Mouse (Mus musculus) lung, embryonic 14.5 days (tissue): Measurements from ENCODE around the gene Chst10. TPM values are rescaled to one million over a fixed set of nuclear protein-coding genes. Genes with fewer than 3 reads are reported as not detected.

ENCODE experiments used
- ATAC-seq: fragments of 200-750 bp; cut with Nextera tagmentation; 2 replicates; pipeline ENCODE4 v1.8.0; 2017; ENCODE audit warnings: mild to moderate bottlenecking, moderate TSS enrichment, moderate library complexity; ENCODE audit not compliant: insufficient read depth
- DNase-seq: peaks from one replicate; pipeline ENCODE4 v3.0.0-alpha.2; 2015
- H3K27ac ChIP-seq: fragments of 300-500 bp; sonication (generic); 2 replicates; pipeline ENCODE4 v1.5.1; 2014; ENCODE audit warnings: low read depth, mild to moderate bottlenecking, moderate library complexity
- H3K27me3 ChIP-seq: fragments of 300-500 bp; sonication (generic); 2 replicates; pipeline ENCODE4 v1.6.1; 2014; ENCODE audit warnings: low read length, control low read depth; ENCODE audit not compliant: insufficient read depth
- H3K36me3 ChIP-seq: fragments of 300-500 bp; sonication (generic); 2 replicates; pipeline ENCODE4 v1.6.1; 2014; ENCODE audit warnings: control low read depth; ENCODE audit not compliant: insufficient read depth
- H3K4me1 ChIP-seq: fragments of 300-500 bp; sonication (generic); 2 replicates; pipeline ENCODE4 v1.6.1; 2014; ENCODE audit warnings: antibody characterized with exemption, control low read depth; ENCODE audit not compliant: insufficient read depth
- H3K4me2 ChIP-seq: fragments of 300-500 bp; sonication (generic); 2 replicates; pipeline ENCODE4 v1.6.1; 2014; ENCODE audit warnings: mild to moderate bottlenecking
- H3K4me3 ChIP-seq: fragments of 300-500 bp; sonication (generic); 2 replicates; pipeline ENCODE4 v1.5.1; 2014; ENCODE audit warnings: low read depth, low read length
- H3K9ac ChIP-seq: fragments of 300-500 bp; sonication (generic); 2 replicates; pipeline ENCODE4 v1.6.1; 2014
- H3K9me3 ChIP-seq: fragments of 300-500 bp; sonication (generic); 2 replicates; pipeline ENCODE4 v1.6.1; 2016; ENCODE audit warnings: low read depth, low read length, control low read depth
- CTCF ChIP-seq: IDR thresholded peaks from 2 replicates; pipeline ENCODE4 v1.5.1; 2016; ENCODE audit warnings: antibody characterized with exemption, low read depth
- WGBS: fragments of 180-500 bp; shearing (Covaris S2); extraction: QIAGEN DNeasy Blood & Tissue Kit; methylation state at CpG from one replicate; pipeline ENCODE4 v1.1.7; 2014; 5-methylcytosine and 5-hydroxymethylcytosine counted together
- polyA plus RNA-seq: library from polyadenylated mRNA; unstranded; fragments of >200 nt; fragmentation: Nextera tagmentation; extraction: Ambion mirVana; gene quantifications from 2 replicates; pipeline ENCODE4 v1.2.1, GENCODE M21; 2014

Gene Chst10
- polyA plus RNA-seq, 1 experiment from 2014 or later = 3.9 TPM

- no peak for TF ChIP-seq CTCF
- no peak overlapping the region for H3K9ac ChIP-seq
- no peak overlapping the region for H3K27ac ChIP-seq
- no peak overlapping the region for H3K4me3 ChIP-seq
- no peak overlapping the region for H3K4me2 ChIP-seq
- ATAC-seq = no peak
- 62% methylated on average over 2 of the region's 2 CpGs for WGBS
- DNase-seq = no peak
- H3K4me1 ChIP-seq = no peaks in the 10 kb centered on the region
- no peaks in the 10 kb centered on the region for H3K36me3 ChIP-seq
- H3K27me3 ChIP-seq = no peaks in the 10 kb centered on the region
- H3K9me3 ChIP-seq = no peaks in the 10 kb centered on the region
Measured at GRCm38 (mm10) chr1:38885956-38886355, 12.0 kb downstream of the Chst10 start.

- no peak for TF ChIP-seq CTCF
- H3K36me3 ChIP-seq = no peaks in the 10 kb centered on the region
- no peak overlapping the region for H3K4me3 ChIP-seq
- H3K27ac ChIP-seq = no peak overlapping the region
- no peak for ATAC-seq
- no peaks in the 10 kb centered on the region for H3K27me3 ChIP-seq
- no peak overlapping the region for H3K9ac ChIP-seq
- no peak overlapping the region for H3K4me2 ChIP-seq
- no peaks in the 10 kb centered on the region for H3K4me1 ChIP-seq
- H3K9me3 ChIP-seq = no peaks in the 10 kb centered on the region
- 72% methylated on average over 9 of the region's 9 CpGs for WGBS
- no peak for DNase-seq
Measured at GRCm38 (mm10) chr1:38883766-38884165, 14.2 kb downstream of the Chst10 start.

GRCm38 (mm10) chr1:38882746-38883145 is 15.2 kb downstream of the Chst10 start:
- H3K4me3 ChIP-seq = no peak overlapping the region

GRCm38 (mm10) chr1:38881366-38881765 is 16.6 kb downstream of the Chst10 start:
- Histone ChIP-seq H3K9me3 (no peaks in the 10 kb centered on the region), H3K27me3 (no peaks in the 10 kb centered on the region), H3K36me3 (no peaks in the 10 kb centered on the region), H3K4me3 (no peak overlapping the region), H3K27ac (no peak overlapping the region), H3K4me1 (no peaks in the 10 kb centered on the region), H3K4me2 (no peak overlapping the region), H3K9ac (no peak overlapping the region)
- DNase-seq = no peak
- no peak for TF ChIP-seq CTCF
- WGBS = 41% methylated on average over 4 of the region's 4 CpGs
- ATAC-seq = no peak

More at GRCm38 (mm10) chr1:38882746-38883145, 15.2 kb downstream of the Chst10 start:
- Histone ChIP-seq H3K9ac (no peak overlapping the region), H3K9me3 (no peaks in the 10 kb centered on the region), H3K27ac (no peak overlapping the region), H3K4me2 (no peak overlapping the region), H3K27me3 (no peaks in the 10 kb centered on the region), H3K4me1 (no peaks in the 10 kb centered on the region), H3K36me3 (no peaks in the 10 kb centered on the region)
- no peak for TF ChIP-seq CTCF
- 75% methylated on average over 4 of the region's 4 CpGs for WGBS
- DNase-seq (no peak), ATAC-seq (no peak)

GRCm38 (mm10) chr1:38876671-38877382 is 21.1 kb downstream of the Chst10 start:
- no peak overlapping the region for H3K4me3 ChIP-seq
- H3K27me3 ChIP-seq = no peaks in the 10 kb centered on the region
- no peak overlapping the region for H3K27ac ChIP-seq
- H3K9ac ChIP-seq = no peak overlapping the region
- WGBS = 55% methylated on average over 5 of the region's 5 CpGs
- TF ChIP-seq CTCF = no peak
- no peak for DNase-seq
- H3K4me2 ChIP-seq = no peak overlapping the region
- no peaks in the 10 kb centered on the region for H3K36me3 ChIP-seq
- no peak for ATAC-seq
- H3K9me3 ChIP-seq = no peaks in the 10 kb centered on the region
- H3K4me1 ChIP-seq = no peaks in the 10 kb centered on the region

GRCm38 (mm10) chr1:38873911-38874310 is 24.1 kb downstream of the Chst10 start:
- no peak for DNase-seq
- H3K4me1 ChIP-seq = no peaks in the 10 kb centered on the region
- no peaks in the 10 kb centered on the region for H3K36me3 ChIP-seq
- no peaks in the 10 kb centered on the region for H3K9me3 ChIP-seq
- H3K4me2 ChIP-seq = no peak overlapping the region
- no peak for ATAC-seq
- no peaks in the 10 kb centered on the region for H3K27me3 ChIP-seq
- no peak overlapping the region for H3K4me3 ChIP-seq
- 78% methylated on average over 5 of the region's 5 CpGs for WGBS
- H3K9ac ChIP-seq = no peak overlapping the region
- no peak for TF ChIP-seq CTCF
- H3K27ac ChIP-seq = no peak overlapping the region

- H3K27ac ChIP-seq = no peak overlapping the region
- H3K27me3 ChIP-seq = no peaks in the 10 kb centered on the region
- H3K4me2 ChIP-seq = no peak overlapping the region
- H3K4me3 ChIP-seq = no peak overlapping the region
- DNase-seq = no peak
- no peaks in the 10 kb centered on the region for H3K9me3 ChIP-seq
- no peaks in the 10 kb centered on the region for H3K4me1 ChIP-seq
- 79% methylated on average over 6 of the region's 6 CpGs for WGBS
- no peak for ATAC-seq
- TF ChIP-seq CTCF = no peak
- H3K9ac ChIP-seq = no peak overlapping the region
- H3K36me3 ChIP-seq = no peaks in the 10 kb centered on the region
Measured at GRCm38 (mm10) chr1:38871834-38872233, 26.1 kb downstream of the Chst10 start.
